Mouse (Mus musculus): ENCODE measurements around the gene Bcl7c. TPM values are rescaled to one million over a fixed set of nuclear protein-coding genes. Genes with fewer than 3 reads are reported as not detected.

The Bcl7c gene
- total RNA-seq, 2 experiments from 2014 or later = 32.7 to 39.9 TPM

DNA sequence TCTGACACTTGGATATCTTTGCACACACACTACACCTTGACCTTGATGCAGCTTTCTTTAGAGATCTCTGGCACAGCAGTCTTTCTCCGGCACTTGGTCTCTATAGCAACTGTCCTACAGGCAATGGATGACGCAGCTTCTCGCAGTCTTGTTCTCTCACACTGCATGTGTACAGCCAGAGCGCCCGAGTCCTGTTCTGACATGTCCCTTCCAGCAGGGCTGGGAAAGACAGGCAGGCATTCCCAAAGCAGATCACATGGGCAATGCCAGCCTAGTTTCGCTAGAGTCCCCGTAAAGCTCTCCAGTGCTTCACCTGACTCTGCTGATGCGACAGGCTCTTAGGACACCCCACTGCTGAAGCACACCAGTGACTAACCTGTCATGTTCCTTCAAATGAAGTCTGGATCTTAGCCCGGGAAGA lies 33.3 kb downstream of the Bcl7c start:
- DNase-seq (ENCODE audit: extremely low spot score in 1 of 2, low spot score in 2 of 2) = peak in 1 of 2 experiments; percentile 30
- Histone ChIP-seq H3K27ac (peak overlapping the region; percentile 29), H3K4me3 (no peak overlapping the region)
- TF ChIP-seq CTCF (IDR thresholded peaks at IDR 0.05) = no peak
- intact Hi-C loops (cut with DNase I) = loop anchor here (1.0 kb wide), 2 partner anchors 33 to 70 kb away; partner anchors contain the start of gene Bcl7c

DNA sequence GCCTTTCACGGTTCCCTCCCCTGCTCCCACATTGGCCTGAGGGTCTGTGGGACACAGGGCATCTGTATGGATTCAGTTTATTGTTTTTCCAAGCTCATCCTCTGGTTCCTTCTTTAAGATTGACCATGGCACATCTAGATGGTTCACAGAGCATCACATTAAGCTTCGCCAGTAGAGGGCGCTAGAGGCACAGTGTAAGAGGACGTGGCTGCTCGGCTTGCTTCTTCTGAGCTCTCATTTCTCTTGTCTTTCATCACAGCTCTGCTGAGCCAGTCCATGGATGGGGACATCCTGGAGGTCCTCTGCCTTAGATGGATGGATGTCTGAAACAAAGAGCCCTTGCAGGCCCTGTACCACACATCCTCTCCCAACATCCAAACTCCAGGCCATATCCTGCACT lies 33.8 kb downstream of the Bcl7c start:
- intact Hi-C loops (cut with DNase I) = loop anchor here (1.0 kb wide), 2 partner anchors 33 to 70 kb away; partner anchors contain the start of gene Bcl7c

DNA sequence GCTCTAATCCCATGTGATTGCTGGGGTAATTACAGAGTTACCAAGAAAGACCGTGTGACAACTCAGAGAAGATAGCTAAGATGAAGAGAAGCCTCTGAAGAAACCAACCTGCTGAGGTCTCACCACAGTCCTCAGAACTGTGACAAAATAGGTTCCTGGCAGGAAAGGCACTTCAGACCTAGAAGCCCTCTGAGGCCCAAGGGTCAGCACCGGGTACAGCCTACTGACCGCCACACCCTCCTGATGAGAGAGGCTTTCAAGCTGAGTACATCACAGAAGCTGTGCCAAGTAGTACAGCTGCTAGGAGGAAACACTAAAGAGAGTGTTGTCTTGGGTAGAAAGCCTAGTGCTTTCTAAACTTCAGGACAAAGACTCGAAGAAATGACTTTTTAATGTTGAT lies 36.0 kb downstream of the Bcl7c start:
- TF ChIP-seq CTCF (IDR thresholded peaks at IDR 0.05) = no peak
- Histone ChIP-seq H3K4me3 (no peak overlapping the region), H3K27ac (no peak overlapping the region)
- DNase-seq (ENCODE audit: extremely low spot score in 1 of 2, low spot score in 2 of 2) = no peak
- intact Hi-C loops (cut with DNase I) = no loop called here

More for the DNA sequence above, 33.8 kb downstream of the Bcl7c start:
- Histone ChIP-seq H3K4me3 (no peak overlapping the region), H3K27ac (peak overlapping the region; percentile 29)
- peak; percentile 92 for TF ChIP-seq CTCF (IDR thresholded peaks at IDR 0.05)
- peak; percentile 76 to 85 for DNase-seq (ENCODE audit: extremely low spot score in 1 of 2, low spot score in 2 of 2)

DNA sequence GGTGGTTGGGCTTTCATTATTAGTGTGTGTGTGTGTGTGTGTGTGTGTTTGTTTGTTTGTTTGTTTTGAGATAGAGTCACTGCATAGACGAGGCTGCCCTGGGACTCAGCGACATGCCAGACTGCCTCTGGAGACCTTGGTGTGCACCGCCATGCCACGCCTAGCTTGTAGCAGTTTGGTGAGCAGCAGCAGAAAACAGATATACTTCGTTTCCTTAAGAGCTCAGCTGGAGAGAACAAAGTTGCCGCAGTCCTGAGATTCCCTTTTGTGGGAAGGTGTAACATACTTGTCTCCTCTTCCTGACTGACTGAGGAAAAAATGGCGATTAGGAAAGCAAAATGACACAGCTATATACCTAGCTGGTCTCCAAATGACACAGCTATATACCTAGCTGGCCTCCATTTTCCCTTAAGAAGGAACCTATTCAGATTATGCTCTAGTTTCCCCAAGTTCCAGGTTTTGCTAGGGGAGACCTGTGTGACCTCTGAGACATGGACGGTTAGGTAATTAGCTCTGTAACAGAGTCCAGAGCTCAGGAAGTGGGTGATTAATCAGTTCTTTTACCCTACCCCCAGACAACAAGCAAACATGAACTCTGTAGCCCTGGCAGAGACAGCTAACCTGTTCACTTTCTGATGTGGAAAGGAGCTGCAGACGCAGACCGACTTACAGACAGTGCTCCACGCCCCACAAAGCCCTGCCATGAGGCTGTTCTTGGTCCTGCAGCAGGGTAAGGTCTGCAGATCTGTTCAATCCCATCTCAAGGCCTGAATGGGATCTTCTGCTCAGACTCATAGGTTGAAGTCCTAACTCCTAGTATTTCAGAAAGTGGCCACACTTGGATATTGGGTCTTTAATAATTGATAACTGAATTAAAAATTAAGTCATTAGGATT lies 36.6 kb downstream of the Bcl7c start:
- no peak overlapping the region for H3K27ac ChIP-seq
- intact Hi-C loops (cut with DNase I) = no loop called here
- no peak overlapping the region for H3K4me3 ChIP-seq
- DNase-seq (ENCODE audit: extremely low spot score in 1 of 2, low spot score in 2 of 2) = no peak
- TF ChIP-seq CTCF (IDR thresholded peaks at IDR 0.05) = no peak

DNA sequence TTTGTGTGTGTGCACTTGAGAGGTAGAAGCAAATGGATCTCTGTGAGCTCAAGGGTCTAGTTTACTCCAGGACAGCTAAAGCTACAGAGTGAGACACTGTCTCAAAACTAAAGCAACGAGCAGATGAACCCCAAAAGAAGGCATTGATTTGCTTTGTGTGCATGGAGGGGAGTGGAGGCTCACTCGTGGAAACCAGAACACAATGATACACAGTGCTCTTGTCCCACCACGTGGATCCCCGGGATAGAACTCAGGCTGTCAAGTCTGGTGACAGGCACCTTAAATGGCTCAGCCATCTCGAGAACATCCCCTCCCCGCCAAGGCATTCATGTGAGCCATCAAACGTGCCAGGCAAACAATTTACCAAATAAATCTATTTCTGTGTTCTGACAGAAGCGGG lies 41.6 kb downstream of the Bcl7c start:
- intact Hi-C loops (cut with DNase I) = no loop called here
- no peak for DNase-seq (ENCODE audit: extremely low spot score in 1 of 2, low spot score in 2 of 2)

DNA sequence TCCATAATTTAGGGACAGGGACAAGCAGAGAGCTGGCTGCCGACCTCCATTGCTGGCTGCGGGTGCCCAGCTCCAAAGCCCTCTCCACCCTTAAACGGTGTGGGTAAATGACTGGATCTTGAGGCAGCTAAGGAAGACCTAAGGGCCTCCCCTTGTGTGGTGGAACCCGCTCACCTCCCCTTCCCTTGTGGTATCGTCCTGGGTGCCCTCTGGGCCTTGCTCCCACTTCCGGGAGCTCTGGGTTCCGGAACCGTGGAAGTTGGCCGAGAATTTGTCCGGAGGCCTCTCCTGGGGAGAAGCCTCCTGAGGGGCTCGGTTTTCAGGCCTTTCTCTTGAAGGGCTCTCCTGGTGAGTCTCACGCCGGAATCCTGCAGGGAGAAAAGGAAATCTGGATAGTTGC lies 42.1 kb downstream of the Bcl7c start:
- no peak for TF ChIP-seq CTCF (IDR thresholded peaks at IDR 0.05)
- no peak overlapping the region for H3K4me3 ChIP-seq
- H3K27ac ChIP-seq = no peak overlapping the region
- intact Hi-C loops (cut with DNase I) = no loop called here
- DNase-seq (ENCODE audit: extremely low spot score in 1 of 2, low spot score in 2 of 2) = no peak

More for the DNA sequence above, 41.6 kb downstream of the Bcl7c start:
- Histone ChIP-seq H3K27ac (no peak overlapping the region), H3K4me3 (no peak overlapping the region)
- TF ChIP-seq CTCF (IDR thresholded peaks at IDR 0.05) = no peak

DNA sequence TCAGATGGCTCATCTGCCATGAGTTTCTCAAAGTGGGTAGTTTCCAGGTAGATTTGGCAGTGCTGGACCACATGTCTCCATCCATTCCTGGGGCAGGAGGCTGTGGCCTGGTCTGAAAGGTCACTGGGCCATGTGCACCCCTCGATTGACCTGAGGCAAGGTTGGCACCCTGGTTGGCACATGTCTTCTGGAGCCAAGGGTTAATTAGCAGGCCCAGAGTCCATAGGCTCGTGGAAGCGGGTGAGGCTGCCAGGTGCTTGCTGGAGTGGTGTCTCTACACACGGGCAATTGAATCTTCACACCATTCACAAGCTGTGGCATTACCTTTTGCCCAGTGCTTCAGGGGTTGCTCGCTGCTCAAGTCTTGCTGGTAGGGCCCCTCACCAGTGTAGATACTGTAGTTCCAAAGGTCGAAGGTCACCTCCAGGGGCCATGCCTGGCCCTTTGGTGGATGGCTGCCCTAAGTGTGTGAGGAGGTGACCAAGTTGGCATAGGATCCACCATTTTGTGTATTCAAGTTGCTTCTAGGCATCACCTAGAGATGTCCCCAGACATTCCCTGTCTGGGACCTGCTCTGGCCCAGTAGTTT lies 42.6 kb downstream of the Bcl7c start:
- H3K27ac ChIP-seq = no peak overlapping the region
- intact Hi-C loops (cut with DNase I) = no loop called here
- DNase-seq (ENCODE audit: extremely low spot score in 1 of 2, low spot score in 2 of 2) = no peak
- no peak for TF ChIP-seq CTCF (IDR thresholded peaks at IDR 0.05)
- no peak overlapping the region for H3K4me3 ChIP-seq

DNA sequence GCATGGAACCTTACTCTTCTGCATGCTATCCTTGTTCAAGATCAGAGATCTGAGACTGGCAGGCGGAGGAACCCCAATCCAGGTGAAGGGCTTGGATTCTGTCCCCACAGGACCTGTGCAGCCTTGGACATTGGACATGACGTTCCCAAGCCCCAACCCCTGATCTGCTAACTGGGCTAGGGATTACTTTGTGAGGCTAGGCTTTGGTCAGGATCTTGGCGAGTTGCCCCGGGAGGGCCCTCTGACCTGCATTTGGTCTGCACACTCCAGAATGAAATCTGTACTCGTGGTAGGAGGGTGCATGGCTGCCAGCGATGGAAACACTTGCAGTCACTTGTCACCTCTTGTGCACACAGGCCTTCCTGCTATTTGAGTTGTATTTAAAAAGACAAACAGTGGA lies 45.8 kb downstream of the Bcl7c start:
- Histone ChIP-seq H3K4me3 (no peak overlapping the region), H3K27ac (no peak overlapping the region)
- no peak for DNase-seq (ENCODE audit: extremely low spot score in 1 of 2, low spot score in 2 of 2)
- TF ChIP-seq CTCF (IDR thresholded peaks at IDR 0.05) = no peak
- intact Hi-C loops (cut with DNase I) = no loop called here

DNA sequence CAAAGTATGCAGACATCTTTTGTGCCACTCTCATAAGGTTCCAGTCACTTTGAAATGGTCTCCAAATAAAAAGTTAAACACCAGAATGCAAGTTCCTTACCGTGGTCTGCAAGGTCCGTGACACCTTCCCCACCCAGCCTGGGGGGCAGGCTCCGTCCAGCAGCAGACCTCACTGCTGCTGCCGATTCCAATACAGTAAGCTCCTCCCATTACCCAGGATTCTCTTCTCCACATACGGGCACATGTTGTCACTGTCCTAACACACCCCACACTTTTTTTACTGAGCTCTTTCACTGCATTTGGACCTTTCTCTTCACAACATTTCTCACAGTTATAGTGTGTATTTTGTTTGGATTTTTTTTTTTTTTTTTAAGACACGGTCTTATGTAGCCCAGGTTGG lies 46.9 kb downstream of the Bcl7c start:
- DNase-seq (ENCODE audit: extremely low spot score in 1 of 2, low spot score in 2 of 2) = no peak
- intact Hi-C loops (cut with DNase I) = no loop called here
- H3K27ac ChIP-seq = no peak overlapping the region
- no peak overlapping the region for H3K4me3 ChIP-seq
- no peak for TF ChIP-seq CTCF (IDR thresholded peaks at IDR 0.05)

DNA sequence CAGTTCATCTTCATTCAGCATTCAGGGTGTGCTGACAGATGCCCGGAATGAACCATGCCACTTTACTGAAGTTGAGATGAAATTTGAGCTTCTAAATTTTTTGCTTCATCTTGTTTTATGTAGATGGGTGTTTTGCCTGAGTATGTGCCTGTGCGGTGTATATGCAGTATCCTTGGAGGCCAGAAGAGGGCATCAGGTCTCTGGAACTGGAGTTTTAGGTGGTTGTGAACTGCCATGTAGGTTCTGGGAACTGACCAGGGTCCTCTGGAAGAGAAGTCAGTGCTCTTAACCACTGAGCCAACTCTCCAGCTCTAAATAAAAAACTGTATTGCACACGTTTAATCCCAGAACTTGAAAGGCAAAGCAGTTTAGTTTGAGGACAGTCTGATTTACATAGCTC lies 47.9 kb downstream of the Bcl7c start:
- no peak overlapping the region for H3K4me3 ChIP-seq
- H3K27ac ChIP-seq = no peak overlapping the region
- no peak for DNase-seq (ENCODE audit: extremely low spot score in 1 of 2, low spot score in 2 of 2)
- intact Hi-C loops (cut with DNase I) = no loop called here
- peak; percentile 7 for TF ChIP-seq CTCF (IDR thresholded peaks at IDR 0.05)

DNA sequence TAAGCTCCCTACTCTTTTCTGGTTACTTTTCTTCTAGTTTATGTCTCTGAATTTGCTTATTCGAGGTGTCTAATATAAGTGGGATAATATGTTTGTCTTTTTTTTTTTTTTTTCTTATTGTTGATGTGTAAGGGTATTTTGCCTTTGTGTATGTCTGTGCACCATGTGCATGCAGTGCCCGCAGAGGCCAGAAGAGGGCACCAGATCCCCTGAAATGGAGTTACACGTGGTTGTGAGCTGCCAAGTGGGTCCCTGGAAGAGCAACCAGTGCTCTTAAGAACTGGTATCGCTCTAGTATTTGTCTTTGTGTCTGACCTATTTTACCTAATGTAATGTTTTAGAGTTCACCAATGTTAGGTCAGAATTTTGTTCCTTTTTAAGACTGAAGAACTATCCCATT lies 51.8 kb downstream of the Bcl7c start:
- no peak overlapping the region for H3K4me3 ChIP-seq
- intact Hi-C loops (cut with DNase I) = no loop called here
- peak; percentile 63 for TF ChIP-seq CTCF (IDR thresholded peaks at IDR 0.05)
- H3K27ac ChIP-seq = no peak overlapping the region
- peak in 1 of 2 experiments; percentile 24 for DNase-seq (ENCODE audit: extremely low spot score in 1 of 2, low spot score in 2 of 2)

DNA sequence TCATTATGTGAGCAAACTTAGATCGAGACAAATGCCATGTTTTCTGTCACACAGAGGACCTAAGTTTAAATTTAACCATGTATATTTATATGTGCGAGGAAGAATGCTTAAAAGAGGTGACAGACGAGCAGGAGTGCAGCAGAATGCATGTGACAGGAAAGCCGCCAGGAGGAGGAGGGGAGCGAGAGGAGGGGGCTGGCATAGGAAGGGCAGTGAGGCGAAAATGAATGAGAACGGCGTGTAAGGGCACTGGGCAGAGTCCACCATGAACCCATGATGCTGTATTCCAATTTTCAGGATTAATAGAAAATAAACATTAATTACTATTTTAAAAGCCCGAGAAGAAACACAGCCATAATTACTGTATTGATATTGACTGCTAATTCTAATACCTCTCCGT lies 54.4 kb downstream of the Bcl7c start:
- intact Hi-C loops (cut with DNase I) = no loop called here
- no peak for TF ChIP-seq CTCF (IDR thresholded peaks at IDR 0.05)
- no peak for DNase-seq (ENCODE audit: extremely low spot score in 1 of 2, low spot score in 2 of 2)
- H3K4me3 ChIP-seq = no peak overlapping the region
- H3K27ac ChIP-seq = no peak overlapping the region
